Mouse (Mus musculus): ENCODE results near the gene Nos1. TPM values are rescaled to one million over a fixed set of nuclear protein-coding genes. Genes with fewer than 3 reads are reported as not detected.

Gene Nos1
- polyA plus RNA-seq, 1 experiment = 0.28 TPM

DNA sequence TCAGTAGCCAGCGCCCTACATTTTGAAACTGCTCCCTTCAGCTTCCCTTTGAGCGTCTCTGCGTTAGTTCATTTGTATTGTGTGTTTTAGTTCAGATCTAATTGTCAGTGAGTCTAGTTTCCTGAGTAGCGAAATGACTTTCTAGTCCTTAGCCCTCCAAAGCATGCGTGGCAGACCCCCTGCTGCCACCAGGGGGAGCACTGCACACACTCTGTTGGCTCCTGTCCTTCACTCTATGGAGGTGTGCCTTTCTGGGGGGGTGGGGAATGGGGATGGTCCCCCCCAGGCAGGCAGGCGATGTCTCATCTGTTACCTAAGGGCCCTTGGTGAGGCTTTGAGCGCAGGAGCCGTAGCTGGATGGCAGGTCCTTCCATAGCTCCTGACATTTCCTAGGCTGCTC is 223.8 kb downstream of the Nos1 start:
- Histone ChIP-seq H3K27ac (replicated peaks; ENCODE audit: low read depth, low read length) (no peak overlapping the region), H3K4me1 (ENCODE audit: control insufficient read depth, insufficient read depth, insufficient read length, low read length) (no peaks in the 10 kb centered on the region), H3K4me3 (ENCODE audit: insufficient read depth, low read depth, low read length) (no peak overlapping the region)

DNA sequence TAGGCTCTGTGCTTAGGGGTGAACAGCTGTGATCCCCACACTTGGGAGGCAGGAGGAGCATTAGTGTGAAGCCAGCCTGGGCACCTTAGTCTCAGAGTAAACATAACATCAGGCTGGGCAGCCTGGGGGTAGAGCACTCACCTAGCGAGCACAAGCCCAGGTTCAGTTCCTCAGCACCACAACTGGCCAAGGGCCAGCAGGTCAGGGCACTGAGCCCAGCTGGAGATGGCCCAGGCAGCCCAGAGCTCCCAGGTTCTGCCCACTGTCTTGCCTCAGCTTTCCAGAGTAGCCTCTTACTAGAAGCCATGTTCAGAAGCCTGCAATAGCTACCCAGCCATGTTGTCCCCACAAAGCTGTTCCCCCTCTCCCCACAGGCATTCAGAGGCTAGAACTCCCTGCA is 224.9 kb downstream of the Nos1 start:
- Histone ChIP-seq H3K27ac (replicated peaks; ENCODE audit: low read depth, low read length) (no peak overlapping the region), H3K4me3 (ENCODE audit: insufficient read depth, low read depth, low read length) (no peak overlapping the region), H3K4me1 (ENCODE audit: control insufficient read depth, insufficient read depth, insufficient read length, low read length) (no peaks in the 10 kb centered on the region)

DNA sequence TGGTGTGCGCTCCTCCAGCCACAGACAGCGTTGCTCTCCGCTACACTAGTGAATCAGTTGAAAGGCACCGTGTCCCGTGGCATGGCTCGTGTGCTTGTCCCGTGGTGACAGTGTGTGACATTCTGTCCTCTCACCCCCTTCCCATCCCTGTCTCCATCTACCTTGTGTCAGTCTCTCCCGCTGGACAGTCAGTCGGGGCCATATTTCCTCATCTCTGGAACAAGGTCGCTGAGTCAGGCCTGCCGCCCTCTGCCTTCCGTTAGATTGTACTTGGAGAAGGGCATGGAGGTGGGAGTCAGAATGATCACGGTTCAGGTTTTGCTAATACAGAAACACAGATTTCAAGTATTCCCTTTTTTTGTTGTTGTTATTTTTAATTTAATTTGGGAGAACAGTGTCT is 227.5 kb downstream of the Nos1 start:
- H3K27ac ChIP-seq (replicated peaks; ENCODE audit: low read depth, low read length) = no peak overlapping the region
- H3K4me3 ChIP-seq (ENCODE audit: insufficient read depth, low read depth, low read length) = no peak overlapping the region
- no peaks in the 10 kb centered on the region for H3K4me1 ChIP-seq (ENCODE audit: control insufficient read depth, insufficient read depth, insufficient read length, low read length)

Other genes with a start within 250 kb of the Nos1 start
- gene Fbxo21, start 195.7 kb downstream of the Nos1 start, polyA plus RNA-seq (2012; ENCODE audit: insufficient read depth, insufficient read length, missing spikeins) = 37.9 and 55.5 TPM in 2 replicates
- gene Tesc, start 246.7 kb downstream of the Nos1 start, polyA plus RNA-seq (2012; ENCODE audit: insufficient read depth, insufficient read length, missing spikeins) = 7.4 and 8.8 TPM in 2 replicates

Measured in brown adipose tissue, adult 24 weeks (tissue).